Mouse (Mus musculus) liver, embryonic 13.5 days (tissue): ENCODE measurements around the gene H1f0. TPM values are rescaled to one million over a fixed set of nuclear protein-coding genes. Genes with fewer than 3 reads are reported as not detected.

Experiments used
- ATAC-seq: fragments of 200-750 bp; cut with Nextera tagmentation; 2 replicates; pipeline ENCODE4 v1.8.0; 2017; ENCODE audit warnings: low read depth, mild to moderate bottlenecking, moderate number of reproducible peaks, moderate library complexity
- DNase-seq: peaks from one replicate; pipeline ENCODE4 v3.0.0; 2022
- H3K27ac ChIP-seq: fragments of 300-500 bp; sonication (generic); 2 replicates; pipeline ENCODE4 v1.5.1; 2015; ENCODE audit warnings: moderate library complexity, mild to moderate bottlenecking, inconsistent platforms
- H3K27me3 ChIP-seq: fragments of 300-500 bp; sonication (generic); 2 replicates; pipeline ENCODE4 v1.6.1; 2015; ENCODE audit warnings: mild to moderate bottlenecking, inconsistent platforms
- H3K36me3 ChIP-seq: fragments of 300-500 bp; sonication (generic); 2 replicates; pipeline ENCODE4 v1.6.1; 2015; ENCODE audit warnings: mild to moderate bottlenecking, inconsistent platforms
- H3K4me1 ChIP-seq: fragments of 300-500 bp; sonication (generic); replicated peaks from 2 replicates; pipeline ENCODE4 v1.6.1; 2015; ENCODE audit warnings: inconsistent platforms
- H3K4me2 ChIP-seq: fragments of 300-500 bp; sonication (generic); 2 replicates; pipeline ENCODE4 v1.6.1; 2015; ENCODE audit warnings: inconsistent platforms, mild to moderate bottlenecking, moderate library complexity
- H3K4me3 ChIP-seq: fragments of 300-500 bp; sonication (generic); replicated peaks from 2 replicates; pipeline ENCODE4 v1.5.1; 2015; ENCODE audit warnings: mild to moderate bottlenecking, inconsistent platforms
- H3K9ac ChIP-seq: fragments of 300-500 bp; sonication (generic); 2 replicates; pipeline ENCODE4 v1.6.1; 2015; ENCODE audit warnings: mild to moderate bottlenecking, inconsistent platforms
- H3K9me3 ChIP-seq: fragments of 300-500 bp; sonication (generic); replicated peaks from 2 replicates; pipeline ENCODE4 v1.6.1; 2016; ENCODE audit warnings: inconsistent platforms
- WGBS: fragments of 180-500 bp; shearing (Covaris S2); methylation state at CpG from one replicate; pipeline ENCODE4 v1.1.7; 2015; ENCODE audit not compliant: insufficient replicate concordance; 5-methylcytosine and 5-hydroxymethylcytosine counted together
- polyA plus RNA-seq: library from polyadenylated mRNA; unstranded; fragments of >200 nt; fragmentation: Nextera tagmentation; extraction: Ambion mirVana; gene quantifications from 2 replicates; pipeline ENCODE4 v1.2.1, GENCODE M21; 2015

H1f0 gene
- polyA plus RNA-seq, 1 experiment from 2014 or later, result 85.3 TPM

- ATAC-seq, result peak; percentile 63
- DNase-seq, result peak; percentile 72
- 33% methylated on average over 6 of the region's 6 CpGs for WGBS
- Histone ChIP-seq H3K4me3 (no peak overlapping the region; the same call in 1 of the 2 replicates), H3K4me2 (peak overlapping the region; percentile 53), H3K27me3 (no peaks in the 10 kb centered on the region), H3K36me3 (peaks cover 84% of the 10 kb centered on the region), H3K27ac (peak overlapping the region; percentile 85), H3K9me3 (no peaks in the 10 kb centered on the region), H3K9ac (peak overlapping the region; percentile 54), H3K4me1 (peaks cover 61% of the 10 kb centered on the region)
These were observed 29.6 kb downstream of the H1f0 start for GRCm38 (mm10) chr15:79057850-79058249.

- ATAC-seq (no peak), DNase-seq (no peak)
- H3K9me3 ChIP-seq, result no peaks in the 10 kb centered on the region
- H3K9ac ChIP-seq, result peak overlapping the region; percentile 93
- H3K27me3 ChIP-seq, result no peaks in the 10 kb centered on the region
- H3K4me3 ChIP-seq, result peak overlapping the region; percentile 84
- H3K36me3 ChIP-seq, result peaks cover 52% of the 10 kb centered on the region
- H3K4me1 ChIP-seq, result peaks cover 82% of the 10 kb centered on the region
- peak overlapping the region; percentile 68 for H3K4me2 ChIP-seq
- peak overlapping the region; percentile 92 for H3K27ac ChIP-seq
- WGBS, result 76% methylated on average over 14 of the region's 14 CpGs
These were observed 32.8 kb downstream of the H1f0 start for GRCm38 (mm10) chr15:79060887-79061565.

- under 1% methylated on average over 80 of the region's 80 CpGs for WGBS
- peaks cover 86% of the 10 kb centered on the region for H3K4me1 ChIP-seq
- peak within 1 kb of the TSS; percentile 93 for H3K9ac ChIP-seq
- no peaks in the 10 kb centered on the region for H3K27me3 ChIP-seq
- H3K4me2 ChIP-seq, result peak within 1 kb of the TSS; percentile 78
- peak within 1 kb of the TSS; percentile 84 for H3K4me3 ChIP-seq
- no peaks in the 10 kb centered on the region for H3K9me3 ChIP-seq
- peaks cover 37% of the 10 kb centered on the region for H3K36me3 ChIP-seq
- ATAC-seq (peak; percentile 94), DNase-seq (peak; percentile 99)
- H3K27ac ChIP-seq, result peak within 1 kb of the TSS; percentile 92
These were observed 34.3 kb downstream of the H1f0 start, which contains the start of gene Ankrd54 for GRCm38 (mm10) chr15:79062376-79063159. Ankrd54 (minus strand) TSS chr15:79062893.

GRCm38 (mm10) chr15:79063160-79063740 lies 35.0 kb downstream of the H1f0 start:
- peak overlapping the region; percentile 71 for H3K9ac ChIP-seq
- ATAC-seq (no peak), DNase-seq (no peak)
- WGBS, result 7% methylated on average over 14 of the region's 14 CpGs
- H3K36me3 ChIP-seq, result peaks cover 30% of the 10 kb centered on the region
- H3K9me3 ChIP-seq, result no peaks in the 10 kb centered on the region
- peak overlapping the region; percentile 78 for H3K4me2 ChIP-seq
- H3K4me3 ChIP-seq, result peak overlapping the region; percentile 58
- H3K27ac ChIP-seq, result peak overlapping the region; percentile 81
- no peaks in the 10 kb centered on the region for H3K27me3 ChIP-seq
- H3K4me1 ChIP-seq, result peaks cover 86% of the 10 kb centered on the region

- Histone ChIP-seq H3K9ac (no peak overlapping the region), H3K4me3 (no peak overlapping the region), H3K27me3 (no peaks in the 10 kb centered on the region), H3K36me3 (peaks cover 10% of the 10 kb centered on the region), H3K9me3 (no peaks in the 10 kb centered on the region), H3K4me1 (peaks cover 84% of the 10 kb centered on the region), H3K27ac (peak overlapping the region; percentile 89; the same call in 1 of the 2 replicates), H3K4me2 (no peak overlapping the region)
- DNase-seq (no peak), ATAC-seq (no peak)
- WGBS, result 64% methylated on average over 8 of the region's 8 CpGs
These were observed 37.0 kb downstream of the H1f0 start for GRCm38 (mm10) chr15:79065086-79065770.

GRCm38 (mm10) chr15:79066276-79066675 lies 38.0 kb downstream of the H1f0 start:
- Histone ChIP-seq H3K9me3 (no peaks in the 10 kb centered on the region), H3K9ac (no peak overlapping the region), H3K4me2 (no peak overlapping the region), H3K27me3 (no peaks in the 10 kb centered on the region), H3K27ac (peak overlapping the region; percentile 89), H3K36me3 (no peaks in the 10 kb centered on the region), H3K4me1 (peaks cover 74% of the 10 kb centered on the region), H3K4me3 (no peak overlapping the region)
- ATAC-seq (no peak), DNase-seq (no peak)
- 67% methylated on average over 2 of the region's 2 CpGs for WGBS

GRCm38 (mm10) chr15:79067631-79068030 lies 39.4 kb downstream of the H1f0 start:
- 17% methylated on average over 3 of the region's 3 CpGs for WGBS
- ATAC-seq (peak; percentile 30), DNase-seq (peak; percentile 69)
- H3K4me2 ChIP-seq, result peak overlapping the region; percentile 49
- H3K9me3 ChIP-seq, result no peaks in the 10 kb centered on the region
- H3K4me1 ChIP-seq, result peaks cover 66% of the 10 kb centered on the region
- H3K4me3 ChIP-seq, result peak overlapping the region; percentile 2; the same call in 1 of the 2 replicates
- H3K36me3 ChIP-seq, result no peaks in the 10 kb centered on the region
- H3K27ac ChIP-seq, result peak overlapping the region; percentile 89
- peak overlapping the region; percentile 51 for H3K9ac ChIP-seq
- no peaks in the 10 kb centered on the region for H3K27me3 ChIP-seq

- WGBS, result 48% methylated on average over 3 of the region's 3 CpGs
- peak; percentile 74 for ATAC-seq
- DNase-seq, result peak; percentile 54
- Histone ChIP-seq H3K4me1 (peaks cover 64% of the 10 kb centered on the region), H3K4me2 (peak overlapping the region; percentile 49), H3K27ac (peak overlapping the region; percentile 89), H3K36me3 (no peaks in the 10 kb centered on the region), H3K9ac (peak overlapping the region; percentile 22; the same call in 1 of the 2 replicates), H3K9me3 (no peaks in the 10 kb centered on the region), H3K27me3 (no peaks in the 10 kb centered on the region), H3K4me3 (no peak overlapping the region)
These were observed 40.2 kb downstream of the H1f0 start for GRCm38 (mm10) chr15:79068416-79068815.

- no peaks in the 10 kb centered on the region for H3K9me3 ChIP-seq
- peaks cover 59% of the 10 kb centered on the region for H3K4me1 ChIP-seq
- H3K4me2 ChIP-seq, result no peak overlapping the region
- no peak overlapping the region for H3K4me3 ChIP-seq
- peaks cover 1% of the 10 kb centered on the region for H3K36me3 ChIP-seq
- H3K9ac ChIP-seq, result no peak overlapping the region
- peak; percentile 44 for DNase-seq
- H3K27ac ChIP-seq, result no peak overlapping the region
- WGBS, result 55% methylated on average over 5 of the region's 5 CpGs
- ATAC-seq, result no peak
- H3K27me3 ChIP-seq, result no peaks in the 10 kb centered on the region
These were observed 43.1 kb downstream of the H1f0 start for GRCm38 (mm10) chr15:79071117-79072039.

GRCm38 (mm10) chr15:79073752-79074151 lies 45.5 kb downstream of the H1f0 start:
- ATAC-seq, result no peak
- 0 out of 2 replicates have a peak overlapping the region, but pooled peaks have one; percentile 90 for H3K27ac ChIP-seq
- 0 out of 2 replicates have a peak overlapping the region, but pooled peaks have one; percentile 89 for H3K9ac ChIP-seq
- H3K4me2 ChIP-seq, result no peak overlapping the region
- DNase-seq, result no peak
- peaks cover 58% of the 10 kb centered on the region for H3K4me1 ChIP-seq
- H3K27me3 ChIP-seq, result no peaks in the 10 kb centered on the region
- H3K36me3 ChIP-seq, result peaks cover 25% of the 10 kb centered on the region
- no peaks in the 10 kb centered on the region for H3K9me3 ChIP-seq
- peak overlapping the region; percentile 91; the same call in 1 of the 2 replicates for H3K4me3 ChIP-seq
